Mouse (Mus musculus) embryonic facial prominence, embryonic 14.5 days (tissue): Measurements from ENCODE around the gene Zbtb1. TPM values are rescaled to one million over a fixed set of nuclear protein-coding genes. Genes with fewer than 3 reads are reported as not detected.

ENCODE experiments used
- ATAC-seq: fragments of 200-750 bp; cut with Nextera tagmentation; 2 replicates; pipeline ENCODE4 v1.8.0; 2017; ENCODE audit warnings: low read depth, moderate number of reproducible peaks, moderate TSS enrichment
- DNase-seq: peaks from one replicate; pipeline ENCODE4 v3.0.0-alpha.2; 2015; ENCODE audit warnings: low spot score
- H3K27ac ChIP-seq: fragments of 300-500 bp; sonication (generic); replicated peaks from 2 replicates; pipeline ENCODE4 v1.5.1; 2014; ENCODE audit warnings: low read depth, mild to moderate bottlenecking, low read length, moderate library complexity
- H3K27me3 ChIP-seq: fragments of 300-500 bp; sonication (generic); replicated peaks from 2 replicates; pipeline ENCODE4 v1.6.1; 2014; ENCODE audit warnings: low read length; ENCODE audit not compliant: control insufficient read depth, insufficient read depth
- H3K36me3 ChIP-seq: fragments of 300-500 bp; sonication (generic); 2 replicates; pipeline ENCODE4 v1.6.1; 2014; ENCODE audit warnings: low read length, mixed read lengths; ENCODE audit not compliant: control insufficient read depth, insufficient read depth
- H3K4me1 ChIP-seq: fragments of 300-500 bp; sonication (generic); 2 replicates; pipeline ENCODE4 v1.6.1; 2014; ENCODE audit warnings: antibody characterized with exemption, low read length; ENCODE audit not compliant: control insufficient read depth, insufficient read depth
- H3K4me2 ChIP-seq: fragments of 300-500 bp; sonication (generic); 2 replicates; pipeline ENCODE4 v1.6.1; 2014; ENCODE audit warnings: low read depth, mild to moderate bottlenecking, low read length, moderate library complexity, mixed read lengths
- H3K4me3 ChIP-seq: fragments of 300-500 bp; sonication (generic); 2 replicates; pipeline ENCODE4 v1.5.1; 2014; ENCODE audit warnings: low read depth, mild to moderate bottlenecking, low read length
- H3K9ac ChIP-seq: fragments of 300-500 bp; sonication (generic); 2 replicates; pipeline ENCODE4 v1.6.1; 2014; ENCODE audit warnings: low read depth, mild to moderate bottlenecking, low read length, moderate library complexity, mixed read lengths
- H3K9me3 ChIP-seq: fragments of 300-500 bp; sonication (generic); 2 replicates; pipeline ENCODE4 v1.6.1; 2016; ENCODE audit warnings: low read length; ENCODE audit not compliant: control insufficient read depth
- WGBS: fragments of 180-500 bp; shearing (Covaris S2); extraction: QIAGEN DNeasy Blood & Tissue Kit; methylation state at CpG from one replicate; pipeline ENCODE4 v1.1.7; 2014; 5-methylcytosine and 5-hydroxymethylcytosine counted together
- polyA plus RNA-seq: library from polyadenylated mRNA; unstranded; fragments of >200 nt; fragmentation: Nextera tagmentation; extraction: Ambion mirVana; gene quantifications from 2 replicates; pipeline ENCODE4 v1.2.1, GENCODE M21; 2014

Zbtb1 gene
- polyA plus RNA-seq = 9.5 and 9.8 TPM in 2 replicates

DNA sequence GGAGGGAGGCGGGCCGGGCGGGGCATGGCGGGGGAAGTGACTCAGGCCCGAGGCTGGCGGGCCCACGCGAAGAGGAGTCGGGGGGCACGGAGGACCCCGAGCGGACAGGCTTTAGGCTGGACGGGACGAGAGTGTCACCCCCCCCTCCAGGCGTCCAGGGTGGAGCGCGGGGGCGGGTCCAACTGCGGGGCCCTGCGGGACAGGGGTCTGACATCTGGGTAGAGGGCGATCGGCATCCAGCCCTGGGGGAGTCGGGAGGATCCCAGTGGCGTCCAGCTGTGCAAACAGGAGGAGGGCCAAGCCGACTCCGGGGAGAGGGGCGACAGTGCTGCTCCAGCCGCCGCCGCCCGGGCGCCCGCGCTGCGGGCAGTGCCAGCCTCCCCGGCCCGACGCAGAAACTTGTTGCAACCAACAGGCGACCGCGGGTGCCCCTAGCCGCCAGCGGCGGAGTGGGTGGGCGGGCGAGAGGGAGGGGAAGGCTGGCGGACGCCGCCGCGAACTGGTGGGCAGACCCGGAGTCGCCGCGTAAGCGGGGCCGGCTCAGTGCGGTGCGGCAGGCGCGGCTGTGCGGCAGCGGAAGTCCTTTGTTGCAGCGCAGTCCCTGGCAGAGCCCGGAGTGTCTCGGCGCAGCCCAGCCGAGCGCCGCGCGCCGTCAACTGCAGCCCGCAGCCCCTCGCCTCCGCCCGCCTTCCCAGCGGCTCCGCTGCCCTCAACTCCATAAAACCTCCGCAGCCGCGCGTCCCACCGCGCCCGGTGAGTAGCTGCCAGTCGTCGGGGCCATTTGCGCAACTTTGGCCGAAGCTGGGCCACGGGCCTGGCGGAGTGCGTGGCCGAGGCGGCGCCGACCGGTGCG is at the start of gene Zbtb1:
TSS of gene Zbtb1 (plus strand) at position 289 of the 853 bp plus-strand sequence.
- H3K27me3 ChIP-seq = no peaks in the 10 kb centered on the region
- H3K4me1 ChIP-seq = peaks cover 39% of the 10 kb centered on the region
- H3K9me3 ChIP-seq = no peaks in the 10 kb centered on the region
- peak; percentile 86 for DNase-seq
- peak within 1 kb of the TSS; percentile 100 for H3K27ac ChIP-seq
- peak within 1 kb of the TSS; percentile 99 for H3K4me3 ChIP-seq
- 0% methylated on average over 22 of the region's 99 CpGs for WGBS
- H3K36me3 ChIP-seq = no peaks in the 10 kb centered on the region
- H3K4me2 ChIP-seq = peak within 1 kb of the TSS; percentile 82
- peak; percentile 67 for ATAC-seq
- peak within 1 kb of the TSS; percentile 99 for H3K9ac ChIP-seq

- H3K27me3 ChIP-seq = no peaks in the 10 kb centered on the region
- 2% methylated on average over 38 of the region's 53 CpGs for WGBS
Observed at GRCm38 (mm10) chr12:76324679-76325431, 45.2 kb upstream of the Zbtb1 start, which contains the start of gene Akap5. Akap5 (plus strand) TSS chr12:76324891.

GRCm38 (mm10) chr12:76326437-76327220 is 43.4 kb upstream of the Zbtb1 start:
- H3K4me3 ChIP-seq = no peak overlapping the region
- no peaks in the 10 kb centered on the region for H3K9me3 ChIP-seq
- no peak overlapping the region for H3K9ac ChIP-seq
- WGBS = 80% methylated on average over 23 of the region's 23 CpGs
- no peak overlapping the region for H3K27ac ChIP-seq
- H3K4me1 ChIP-seq = no peaks in the 10 kb centered on the region
- H3K27me3 ChIP-seq = no peaks in the 10 kb centered on the region
- ATAC-seq (no peak), DNase-seq (no peak)
- no peaks in the 10 kb centered on the region for H3K36me3 ChIP-seq
- no peak overlapping the region for H3K4me2 ChIP-seq

More at GRCm38 (mm10) chr12:76324679-76325431, 45.2 kb upstream of the Zbtb1 start, which contains the start of gene Akap5:
- ATAC-seq = peak; percentile 97
- DNase-seq = peak; percentile 72
- Histone ChIP-seq H3K9me3 (no peaks in the 10 kb centered on the region), H3K9ac (peak within 1 kb of the TSS; percentile 66), H3K36me3 (peaks cover 16% of the 10 kb centered on the region), H3K4me3 (peak within 1 kb of the TSS; percentile 61), H3K27ac (no peak within 1 kb of the TSS), H3K4me2 (peak within 1 kb of the TSS; percentile 96), H3K4me1 (no peaks in the 10 kb centered on the region)

DNA sequence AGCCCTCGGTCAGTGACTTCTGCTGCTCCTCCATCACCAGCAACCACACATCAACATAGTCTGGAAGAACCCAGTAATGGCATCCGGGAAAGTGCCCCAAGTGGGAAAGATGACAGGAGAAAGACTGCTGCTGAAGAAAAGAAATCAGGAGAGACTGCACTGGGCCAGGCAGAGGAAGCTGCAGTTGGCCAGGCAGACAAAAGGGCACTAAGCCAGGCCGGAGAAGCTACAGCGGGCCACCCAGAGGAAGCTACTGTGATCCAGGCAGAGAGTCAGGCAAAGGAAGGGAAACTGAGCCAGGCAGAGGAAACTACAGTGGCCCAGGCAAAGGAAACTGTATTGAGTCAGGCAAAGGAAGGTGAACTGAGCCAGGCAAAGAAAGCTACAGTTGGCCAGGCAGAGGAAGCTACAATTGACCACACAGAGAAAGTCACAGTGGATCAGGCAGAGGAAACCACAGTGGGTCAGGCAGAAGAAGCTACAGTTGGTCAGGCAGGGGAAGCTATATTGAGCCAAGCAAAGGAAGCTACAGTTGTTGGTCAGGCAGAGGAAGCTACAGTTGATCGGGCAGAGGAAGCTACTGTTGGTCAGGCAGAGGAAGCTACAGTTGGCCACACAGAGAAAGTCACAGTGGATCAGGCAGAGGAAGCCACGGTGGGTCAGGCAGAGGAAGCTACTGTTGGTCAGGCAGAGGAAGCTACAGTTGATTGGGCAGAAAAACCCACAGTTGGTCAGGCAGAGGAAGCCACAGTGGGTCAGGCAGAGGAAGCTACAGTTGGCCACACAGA is 41.3 kb upstream of the Zbtb1 start:
- WGBS = 82% methylated on average over 6 of the region's 6 CpGs
- H3K9me3 ChIP-seq = no peaks in the 10 kb centered on the region
- DNase-seq = no peak
- no peak overlapping the region for H3K4me3 ChIP-seq
- no peak overlapping the region for H3K27ac ChIP-seq
- H3K36me3 ChIP-seq = no peaks in the 10 kb centered on the region
- H3K4me2 ChIP-seq = no peak overlapping the region
- H3K27me3 ChIP-seq = no peaks in the 10 kb centered on the region
- ATAC-seq = no peak
- no peaks in the 10 kb centered on the region for H3K4me1 ChIP-seq
- H3K9ac ChIP-seq = no peak overlapping the region

DNA sequence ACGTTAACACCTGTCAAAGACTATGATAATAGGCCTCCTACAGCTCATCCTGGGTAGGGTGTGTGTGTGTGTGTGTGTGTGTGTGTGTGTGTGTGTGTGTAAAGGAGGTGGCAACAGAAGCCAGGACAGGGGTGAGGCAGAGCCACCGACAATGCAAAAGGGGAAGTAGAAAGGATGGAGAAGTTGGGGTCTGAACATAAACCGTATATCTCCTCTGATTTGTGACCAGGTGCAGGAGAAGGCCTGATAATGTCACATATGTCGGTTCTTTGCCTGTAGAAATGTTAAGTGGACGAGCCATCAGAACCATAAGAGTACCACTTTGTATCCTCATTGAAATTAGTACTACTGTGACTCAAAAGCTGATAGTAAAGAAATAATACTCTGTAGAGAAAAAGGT is 36.4 kb upstream of the Zbtb1 start:
- no peaks in the 10 kb centered on the region for H3K4me1 ChIP-seq
- H3K9me3 ChIP-seq = no peaks in the 10 kb centered on the region
- H3K36me3 ChIP-seq = no peaks in the 10 kb centered on the region
- H3K27ac ChIP-seq = no peak overlapping the region
- H3K27me3 ChIP-seq = no peaks in the 10 kb centered on the region
- H3K4me3 ChIP-seq = no peak overlapping the region
- no peak for ATAC-seq
- H3K4me2 ChIP-seq = no peak overlapping the region
- no peak for DNase-seq
- H3K9ac ChIP-seq = no peak overlapping the region
- 92% methylated on average over 5 of the region's 5 CpGs for WGBS

GRCm38 (mm10) chr12:76335641-76336040 is 34.4 kb upstream of the Zbtb1 start:
- Histone ChIP-seq H3K4me2 (no peak overlapping the region), H3K4me1 (no peaks in the 10 kb centered on the region), H3K9ac (no peak overlapping the region), H3K27ac (no peak overlapping the region), H3K36me3 (no peaks in the 10 kb centered on the region), H3K4me3 (no peak overlapping the region), H3K9me3 (no peaks in the 10 kb centered on the region), H3K27me3 (no peaks in the 10 kb centered on the region)
- no peak for DNase-seq
- WGBS = 79% methylated on average over 5 of the region's 5 CpGs
- ATAC-seq = no peak

DNA sequence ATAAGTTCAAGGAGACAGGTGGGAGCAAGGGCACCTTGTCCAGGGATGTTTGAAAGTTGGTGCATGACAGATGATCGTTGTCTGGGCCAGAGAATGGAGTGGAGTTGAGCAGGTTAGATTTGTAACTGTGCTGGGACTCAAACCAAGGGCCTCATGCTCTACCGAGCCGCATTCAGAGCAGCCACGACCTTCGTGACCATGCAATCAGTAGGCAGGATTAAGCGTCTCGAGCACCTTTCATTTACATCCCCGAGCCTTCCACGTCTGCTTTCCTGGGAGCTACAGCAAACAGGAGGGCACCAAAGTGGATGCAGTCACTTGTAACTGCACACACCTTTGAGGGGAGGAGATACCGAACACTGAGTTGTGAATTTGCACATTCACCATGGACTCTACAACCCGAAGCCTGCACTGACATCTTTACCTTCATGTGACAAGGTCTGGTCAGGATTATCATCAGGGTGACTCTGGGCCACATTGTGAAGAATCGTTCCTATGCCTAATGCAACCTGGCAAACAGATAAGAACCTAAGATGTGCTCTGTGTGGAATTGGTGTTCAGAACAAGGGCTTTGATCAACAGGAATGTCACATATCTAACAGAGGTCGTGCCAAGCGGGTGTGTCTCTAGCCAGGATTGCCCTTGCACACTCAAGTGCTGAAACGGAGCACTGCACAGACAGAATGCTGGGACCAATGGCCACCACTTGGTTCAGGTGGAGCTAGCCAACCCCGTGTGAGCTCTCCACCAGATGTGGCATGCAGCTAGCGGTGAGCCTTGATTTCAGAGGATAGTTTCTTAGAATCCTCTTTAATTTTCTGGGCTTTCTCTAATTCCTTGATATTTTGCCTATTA is 33.7 kb upstream of the Zbtb1 start:
- no peaks in the 10 kb centered on the region for H3K4me1 ChIP-seq
- H3K4me2 ChIP-seq = no peak overlapping the region
- H3K9me3 ChIP-seq = no peaks in the 10 kb centered on the region
- ATAC-seq (no peak), DNase-seq (no peak)
- H3K4me3 ChIP-seq = no peak overlapping the region
- H3K36me3 ChIP-seq = no peaks in the 10 kb centered on the region
- WGBS = 76% methylated on average over 17 of the region's 17 CpGs
- H3K27me3 ChIP-seq = no peaks in the 10 kb centered on the region
- H3K9ac ChIP-seq = no peak overlapping the region
- no peak overlapping the region for H3K27ac ChIP-seq
